Mouse (Mus musculus) stomach, embryonic 16.5 days (tissue): ENCODE measurements around the gene Rpl37. TPM values are rescaled to one million over a fixed set of nuclear protein-coding genes. Genes with fewer than 3 reads are reported as not detected.
"Not testable (repeated sequence)": the region's sequence is repeated elsewhere in the genome, so short reads cannot be mapped to it uniquely, and the experiment has no call there.

Experiments used
- ATAC-seq: fragments of 200-750 bp; cut with Nextera tagmentation; 2 replicates; pipeline ENCODE4 v1.8.0; 2017; ENCODE audit warnings: moderate number of reproducible peaks, moderate TSS enrichment; ENCODE audit not compliant: insufficient read depth, low FRiP score
- H3K27ac ChIP-seq: fragments of 300-500 bp; sonication (generic); 2 replicates; pipeline ENCODE4 v1.5.1; 2014; ENCODE audit warnings: low read length
- H3K27me3 ChIP-seq: fragments of 300-500 bp; sonication (generic); 2 replicates; pipeline ENCODE4 v1.6.1; 2014; ENCODE audit warnings: low read length, control low read depth, mixed read lengths; ENCODE audit not compliant: control insufficient read depth, insufficient read depth
- H3K36me3 ChIP-seq: fragments of 300-500 bp; sonication (generic); 2 replicates; pipeline ENCODE4 v1.6.1; 2014; ENCODE audit warnings: low read length; ENCODE audit not compliant: control insufficient read depth, insufficient read depth
- H3K4me1 ChIP-seq: fragments of 300-500 bp; sonication (generic); 2 replicates; pipeline ENCODE4 v1.6.1; 2014; ENCODE audit warnings: low read length, control low read depth, mixed read lengths; ENCODE audit not compliant: control insufficient read depth, insufficient read depth
- H3K4me2 ChIP-seq: fragments of 300-500 bp; sonication (generic); 2 replicates; pipeline ENCODE4 v1.6.1; 2014; ENCODE audit warnings: low read depth, low read length, mixed read lengths
- H3K4me3 ChIP-seq: fragments of 300-500 bp; sonication (generic); replicated peaks from 2 replicates; pipeline ENCODE4 v1.5.1; 2014; ENCODE audit warnings: mild to moderate bottlenecking, low read length
- H3K9ac ChIP-seq: fragments of 300-500 bp; sonication (generic); 2 replicates; pipeline ENCODE4 v1.6.1; 2014; ENCODE audit warnings: low read length
- H3K9me3 ChIP-seq: fragments of 300-500 bp; sonication (generic); replicated peaks from 2 replicates; pipeline ENCODE4 v1.6.1; 2016; ENCODE audit warnings: low read length, control low read depth; ENCODE audit not compliant: control insufficient read depth
- WGBS: fragments of 180-500 bp; shearing (Covaris S2); extraction: QIAGEN DNeasy Blood & Tissue Kit; methylation state at CpG from one replicate; pipeline ENCODE4 v1.1.7; 2014; 5-methylcytosine and 5-hydroxymethylcytosine counted together
- polyA plus RNA-seq: library from polyadenylated mRNA; unstranded; fragments of >200 nt; fragmentation: Nextera tagmentation; extraction: Ambion mirVana; gene quantifications from 2 replicates; pipeline ENCODE4 v1.2.1, GENCODE M21; 2015

Rpl37 gene
- polyA plus RNA-seq, 1 experiment from 2014 or later: 593 TPM

DNA sequence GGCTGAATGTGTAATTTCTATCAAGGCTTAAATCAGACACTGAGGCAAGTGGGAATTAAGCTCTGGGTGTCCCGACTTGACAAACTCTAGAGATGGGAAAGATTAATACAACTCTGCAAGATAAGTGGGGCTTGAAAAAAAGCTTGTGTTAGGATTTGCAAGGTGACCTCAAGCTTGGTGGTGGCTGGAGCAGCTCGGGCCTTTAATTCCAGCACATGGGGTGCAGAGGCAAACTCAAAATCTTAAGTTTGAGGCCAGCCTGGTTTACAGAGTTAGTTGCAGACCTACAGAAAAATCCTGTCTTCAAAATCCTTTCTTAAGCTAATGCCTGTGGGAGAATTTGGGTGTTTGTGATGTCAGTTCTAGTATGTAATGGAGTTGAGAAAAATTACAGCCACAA, 2.7 kb downstream of the Rpl37 start:
- Histone ChIP-seq H3K9me3 (no peaks in the 10 kb centered on the region), H3K27ac (no peak overlapping the region), H3K4me1 (peaks cover 20% of the 10 kb centered on the region), H3K27me3 (no peaks in the 10 kb centered on the region), H3K9ac (no peak overlapping the region), H3K4me3 (no peak overlapping the region), H3K36me3 (peaks cover 31% of the 10 kb centered on the region), H3K4me2 (no peak overlapping the region)
- whole genome bisulfite sequencing: 89% methylated on average over 2 of the region's 2 CpGs
- ATAC-seq: no peak

- Histone ChIP-seq H3K4me3 (no peak overlapping the region), H3K4me1 (peaks cover 20% of the 10 kb centered on the region), H3K4me2 (no peak overlapping the region), H3K9ac (no peak overlapping the region), H3K36me3 (peaks cover 31% of the 10 kb centered on the region), H3K9me3 (no peaks in the 10 kb centered on the region), H3K27ac (no peak overlapping the region), H3K27me3 (no peaks in the 10 kb centered on the region)
- 92% methylated on average over 2 of the region's 2 CpGs for WGBS
- ATAC-seq: no peak
Measured at GRCm38 (mm10) chr15:5119707-5120106, 3.3 kb downstream of the Rpl37 start.

DNA sequence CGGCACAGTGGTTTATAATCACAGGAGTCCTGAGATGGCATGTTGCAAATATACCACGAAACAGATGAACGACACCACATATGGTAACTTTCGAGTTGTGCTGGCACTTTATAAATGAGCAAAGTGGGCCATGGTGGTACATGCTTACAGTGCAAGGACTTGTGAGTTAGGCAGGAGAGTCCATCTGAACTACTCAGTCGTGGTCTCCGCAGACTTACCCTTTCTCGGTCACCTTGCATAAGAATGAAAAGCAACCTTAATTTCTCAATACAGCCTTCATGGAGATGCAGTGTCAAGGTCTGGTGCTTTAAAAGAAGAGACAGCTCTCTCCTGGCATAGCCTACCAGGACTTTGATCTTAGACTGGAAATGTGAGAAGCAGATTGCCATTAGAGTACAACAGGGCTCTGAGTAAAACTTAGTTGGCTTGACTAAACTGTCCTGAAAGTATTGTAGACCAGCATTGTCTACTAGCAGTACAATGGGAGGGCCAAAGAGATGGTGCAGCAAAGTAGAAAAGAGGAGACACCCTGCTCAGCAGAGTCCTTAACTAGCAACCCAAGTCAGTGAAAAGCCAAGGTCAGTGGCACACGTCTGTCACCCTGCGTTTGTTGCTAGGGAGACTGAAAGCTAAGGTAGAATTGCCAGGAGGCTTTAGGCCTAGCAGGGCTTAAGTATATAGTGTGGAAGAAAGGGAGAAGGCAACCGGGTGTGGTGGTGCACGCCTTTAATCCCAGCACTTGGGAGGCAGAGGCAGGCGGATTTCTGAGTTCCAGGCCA, 5.3 kb downstream of the Rpl37 start:
- Histone ChIP-seq H3K9me3 (no peaks in the 10 kb centered on the region), H3K4me1 (peaks cover 12% of the 10 kb centered on the region), H3K27me3 (no peaks in the 10 kb centered on the region), H3K9ac (no peak overlapping the region), H3K4me3 (no peak overlapping the region), H3K36me3 (peaks cover 31% of the 10 kb centered on the region), H3K4me2 (no peak overlapping the region), H3K27ac (no peak overlapping the region)
- ATAC-seq: no peak
- WGBS: 87% methylated on average over 12 of the region's 12 CpGs

- Histone ChIP-seq H3K4me1 (no peaks in the 10 kb centered on the region), H3K4me3 (no peak overlapping the region), H3K9ac (no peak overlapping the region), H3K27ac (no peak overlapping the region), H3K27me3 (no peaks in the 10 kb centered on the region), H3K4me2 (no peak overlapping the region), H3K9me3 (no peaks in the 10 kb centered on the region), H3K36me3 (peaks cover 10% of the 10 kb centered on the region; the same call in 1 of the 2 replicates)
- WGBS: 71% methylated on average over 4 of the region's 4 CpGs
- no peak for ATAC-seq
Measured at GRCm38 (mm10) chr15:5126456-5126855, 10.0 kb downstream of the Rpl37 start.

DNA sequence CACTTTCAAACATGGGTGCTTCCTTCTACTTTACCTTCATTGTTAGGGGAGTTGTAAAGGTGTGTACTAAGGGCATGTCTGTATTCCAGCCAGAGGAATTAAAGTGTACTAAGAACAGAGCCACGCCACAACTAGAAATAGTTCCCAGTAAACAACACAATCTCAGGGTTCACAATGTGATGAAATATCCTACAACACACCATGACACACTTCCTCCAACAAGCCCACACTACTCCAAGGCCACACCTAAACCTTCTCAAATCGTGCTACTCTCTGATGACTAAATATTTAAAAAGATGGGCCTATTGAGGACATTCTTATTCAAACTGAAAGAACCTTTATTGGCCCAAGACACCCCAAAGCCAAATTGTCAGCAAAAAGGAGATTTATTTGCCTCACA, 11.0 kb downstream of the Rpl37 start:
- Histone ChIP-seq H3K4me3 (no peak overlapping the region), H3K36me3 (0 out of 2 replicates have a peak, but pooled peaks cover 5% of the 10 kb centered on the region), H3K4me2 (no peak overlapping the region), H3K4me1 (no peaks in the 10 kb centered on the region), H3K27me3 (no peaks in the 10 kb centered on the region), H3K9me3 (no peaks in the 10 kb centered on the region), H3K27ac (no peak overlapping the region; the same call in 1 of the 2 replicates), H3K9ac (no peak overlapping the region)
- no peak for ATAC-seq
- 81% methylated on average over 2 of the region's 2 CpGs for WGBS

- ATAC-seq: no peak
- Histone ChIP-seq H3K4me3 (no peak overlapping the region), H3K9ac (no peak overlapping the region), H3K27me3 (no peaks in the 10 kb centered on the region), H3K9me3 (no peaks in the 10 kb centered on the region), H3K27ac (no peak overlapping the region), H3K4me1 (no peaks in the 10 kb centered on the region), H3K4me2 (no peak overlapping the region), H3K36me3 (no peaks in the 10 kb centered on the region)
- WGBS: 52% methylated on average over 5 of the region's 5 CpGs
Measured at GRCm38 (mm10) chr15:5128176-5128940, 11.9 kb downstream of the Rpl37 start.

DNA sequence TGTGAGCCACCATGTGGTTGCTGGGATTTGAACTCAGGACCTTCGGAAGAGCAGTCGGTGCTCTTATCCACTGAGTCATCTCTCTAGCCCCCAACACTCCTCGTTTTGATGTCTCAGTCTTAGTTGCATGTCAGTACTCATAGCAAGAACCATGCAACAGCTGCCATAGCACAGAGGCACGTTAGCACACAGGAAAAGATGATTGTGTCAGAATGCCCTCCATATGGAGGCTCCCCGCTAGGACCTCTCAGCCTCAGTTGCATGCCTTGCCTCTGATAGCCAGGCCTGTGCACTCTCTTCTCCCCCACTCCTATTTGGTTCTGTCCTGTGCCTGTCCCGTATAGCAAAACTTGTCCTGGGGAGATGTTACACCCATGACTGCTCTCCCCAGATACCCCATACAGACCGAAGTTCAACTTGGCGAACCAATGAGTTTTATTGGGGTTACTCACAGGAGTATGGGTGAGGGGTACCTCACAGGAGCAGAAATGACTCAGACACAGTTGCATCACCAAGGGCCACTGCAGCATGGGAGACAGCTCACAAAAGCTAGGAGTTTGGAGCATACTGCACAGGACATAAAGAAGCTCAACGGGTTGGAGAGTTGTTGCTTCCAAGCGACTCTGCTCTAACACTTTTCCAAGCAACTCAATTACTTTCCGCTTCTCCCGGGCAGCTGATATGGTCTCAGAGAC, 12.8 kb downstream of the Rpl37 start:
- no peak overlapping the region for H3K4me3 ChIP-seq
- 87% methylated on average over 12 of the region's 12 CpGs for WGBS
- H3K36me3 ChIP-seq: no peaks in the 10 kb centered on the region
- H3K4me1 ChIP-seq: no peaks in the 10 kb centered on the region
- no peaks in the 10 kb centered on the region for H3K9me3 ChIP-seq
- ATAC-seq: peak; percentile 33; the same call in 1 of the 2 replicates
- H3K9ac ChIP-seq: no peak overlapping the region
- no peak overlapping the region for H3K4me2 ChIP-seq
- no peaks in the 10 kb centered on the region for H3K27me3 ChIP-seq
- no peak overlapping the region for H3K27ac ChIP-seq

GRCm38 (mm10) chr15:5130887-5131668, 14.6 kb downstream of the Rpl37 start:
- not testable (repeated sequence) for H3K4me2 ChIP-seq, H3K9me3 ChIP-seq, H3K4me3 ChIP-seq, H3K36me3 ChIP-seq, H3K4me1 ChIP-seq, ATAC-seq, H3K9ac ChIP-seq, H3K27me3 ChIP-seq, H3K27ac ChIP-seq
- 74% methylated on average over 14 of the region's 14 CpGs for WGBS
